Mouse (Mus musculus) monocyte, adult 5-6 weeks (primary cell): Measurements from ENCODE around the gene Sat2. TPM values are rescaled to one million over a fixed set of nuclear protein-coding genes. Genes with fewer than 3 reads are reported as not detected.

Experiments used
- ATAC-seq: fragments of 153-309, 156-312 bp; replicated peaks from 2 replicates; pipeline ENCODE4 v1.8.0; 2017; ENCODE audit warnings: mild to moderate bottlenecking; ENCODE audit not compliant: low TSS enrichment, insufficient number of reproducible peaks, severe bottlenecking, poor library complexity, low FRiP score
- total RNA-seq: library from RNA; stranded (forward); fragments of 200-1000, 200-491, 200-594 nt; gene quantifications from 3 replicates; pipeline ENCODE4 v1.2.3, GENCODE M21; 2017

Gene Sat2
- total RNA-seq: 0.67 TPM in 1 of 3 replicates, not detected in the others

GRCm38 (mm10) chr11:69621571-69622268 lies at the start of gene Sat2:
Gene Sat2, plus strand, starts transcription at chr11:69622024.
- no peak for ATAC-seq

DNA sequence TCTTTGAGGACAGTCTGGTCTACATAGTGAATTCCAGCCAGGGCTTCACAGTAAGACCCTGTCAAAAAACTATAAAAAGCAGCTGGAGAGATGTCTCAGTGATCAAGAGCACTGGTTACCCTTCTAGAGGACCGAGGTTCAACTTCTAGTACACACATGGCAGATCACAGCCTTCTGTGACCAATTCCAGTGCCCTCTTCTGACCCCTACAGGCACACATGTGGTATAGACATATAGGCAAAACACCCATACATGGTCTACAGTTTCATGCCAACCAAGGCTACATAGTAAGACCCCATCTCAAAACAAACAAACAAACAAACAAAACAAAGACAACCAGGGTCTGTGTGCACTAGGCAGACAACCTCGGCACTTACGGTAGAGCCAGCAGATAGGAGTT lies 46.6 kb upstream of the Sat2 start:
- no peak for ATAC-seq

DNA sequence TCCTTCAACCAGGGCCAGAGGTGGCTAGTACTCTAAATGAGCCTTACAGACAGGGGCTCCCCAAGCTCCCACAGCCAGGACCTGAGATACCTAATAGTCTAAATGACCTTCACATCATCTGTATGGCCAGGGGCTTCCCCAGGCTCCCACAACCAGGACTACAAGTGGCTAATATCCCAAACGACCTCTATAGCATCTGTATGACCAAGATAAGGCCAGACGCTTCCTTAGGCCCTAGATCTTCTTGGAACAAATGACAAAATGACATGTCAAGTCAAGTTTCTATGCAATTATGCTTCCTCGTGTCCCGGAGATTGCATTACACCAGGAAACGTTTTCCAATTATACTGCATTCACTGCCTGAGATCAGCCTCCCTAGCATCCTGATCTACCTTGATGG lies 45.5 kb upstream of the Sat2 start:
- ATAC-seq: no peak

- no peak for ATAC-seq
These were observed 43.5 kb upstream of the Sat2 start for GRCm38 (mm10) chr11:69578301-69578700.

GRCm38 (mm10) chr11:69579128-69580017 lies 42.5 kb upstream of the Sat2 start:
- peak; percentile 63 for ATAC-seq

GRCm38 (mm10) chr11:69580091-69580514 lies 41.7 kb upstream of the Sat2 start, which contains the start of the genes Wrap53 and Trp53:
Gene Wrap53, minus strand, starts transcription at chr11:69580255.
Gene Trp53, plus strand, starts transcription at chr11:69580359.
- peak; percentile 77 for ATAC-seq

DNA sequence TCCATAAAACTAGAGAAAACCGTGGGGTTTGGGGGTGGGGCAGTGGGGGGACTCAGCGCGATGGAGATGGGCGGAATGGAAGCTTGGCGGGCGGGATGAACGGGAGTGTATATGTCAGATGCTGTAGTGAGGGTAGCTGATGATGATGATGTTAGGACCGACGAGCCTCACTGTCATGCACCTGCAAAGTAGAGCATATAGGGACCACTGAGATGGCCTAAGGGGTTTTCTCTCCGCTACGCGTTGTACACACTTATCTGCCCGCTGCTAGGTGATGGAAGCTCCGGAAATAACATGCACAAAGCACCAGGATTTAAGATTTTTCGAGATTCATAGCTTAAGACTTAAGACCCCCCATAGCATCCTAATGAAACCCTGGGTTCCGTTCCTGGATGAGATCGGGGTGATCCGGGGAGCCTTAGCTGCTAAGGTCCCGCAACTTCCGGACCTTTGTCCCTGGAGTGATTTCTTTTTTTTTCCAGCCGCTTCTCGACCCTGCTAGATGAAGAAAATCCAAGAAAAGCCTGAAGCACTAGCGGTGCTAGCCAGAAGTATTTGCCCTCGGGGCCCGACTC lies 41.2 kb upstream of the Sat2 start:
- ATAC-seq: no peak

GRCm38 (mm10) chr11:69581147-69581688 lies 40.6 kb upstream of the Sat2 start:
- peak; percentile 57 for ATAC-seq

- ATAC-seq: no peak
These were observed 40.0 kb upstream of the Sat2 start for GRCm38 (mm10) chr11:69581814-69582213.

DNA sequence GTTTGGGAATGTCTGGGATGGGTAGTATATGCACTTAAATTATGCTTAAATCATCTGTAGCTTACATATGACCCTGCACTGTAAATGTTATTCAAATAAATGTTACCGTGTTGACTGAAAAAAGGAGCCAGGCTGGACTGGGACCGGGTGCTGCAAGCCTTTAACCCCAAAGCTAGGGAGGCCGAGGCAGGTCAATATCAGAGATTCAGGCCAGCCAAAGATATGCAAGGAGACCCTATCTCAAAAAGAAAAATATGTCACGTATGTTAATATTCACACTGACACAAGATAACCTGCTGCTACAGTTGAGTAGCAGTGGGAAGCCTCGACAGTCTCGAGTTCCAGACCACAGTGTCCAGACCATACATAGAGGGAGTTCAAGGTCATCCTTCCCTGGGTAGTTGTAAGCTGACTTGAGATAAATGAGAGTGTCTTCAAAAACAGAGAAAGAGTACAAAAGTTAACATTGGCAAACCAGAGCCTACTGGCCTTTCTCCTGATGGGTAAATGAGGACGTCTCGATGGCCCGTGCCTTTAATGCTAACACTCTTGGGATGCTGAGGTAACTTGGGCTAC lies 39.5 kb upstream of the Sat2 start:
- no peak for ATAC-seq

DNA sequence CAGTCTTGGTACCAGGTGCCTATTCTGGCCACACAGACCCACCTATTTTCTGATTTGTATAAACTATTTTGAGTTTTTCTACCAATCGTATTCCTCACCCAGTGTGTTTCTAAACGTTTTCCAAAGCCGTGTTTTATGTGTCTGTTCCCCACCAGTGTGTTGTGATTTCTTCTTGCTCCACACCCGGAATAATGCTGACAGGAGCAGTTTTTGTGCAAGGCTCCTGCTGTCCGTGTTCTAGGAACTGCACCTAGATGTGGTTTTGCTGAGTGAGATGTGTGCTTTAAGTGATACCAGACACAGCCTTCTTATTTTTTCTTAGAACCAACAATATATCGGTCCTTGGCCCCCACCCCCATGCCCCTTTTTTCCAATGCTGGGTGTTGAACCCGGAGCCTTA lies 37.8 kb upstream of the Sat2 start:
- no peak for ATAC-seq

- no peak for ATAC-seq
These were observed 36.9 kb upstream of the Sat2 start for GRCm38 (mm10) chr11:69584937-69585336.

DNA sequence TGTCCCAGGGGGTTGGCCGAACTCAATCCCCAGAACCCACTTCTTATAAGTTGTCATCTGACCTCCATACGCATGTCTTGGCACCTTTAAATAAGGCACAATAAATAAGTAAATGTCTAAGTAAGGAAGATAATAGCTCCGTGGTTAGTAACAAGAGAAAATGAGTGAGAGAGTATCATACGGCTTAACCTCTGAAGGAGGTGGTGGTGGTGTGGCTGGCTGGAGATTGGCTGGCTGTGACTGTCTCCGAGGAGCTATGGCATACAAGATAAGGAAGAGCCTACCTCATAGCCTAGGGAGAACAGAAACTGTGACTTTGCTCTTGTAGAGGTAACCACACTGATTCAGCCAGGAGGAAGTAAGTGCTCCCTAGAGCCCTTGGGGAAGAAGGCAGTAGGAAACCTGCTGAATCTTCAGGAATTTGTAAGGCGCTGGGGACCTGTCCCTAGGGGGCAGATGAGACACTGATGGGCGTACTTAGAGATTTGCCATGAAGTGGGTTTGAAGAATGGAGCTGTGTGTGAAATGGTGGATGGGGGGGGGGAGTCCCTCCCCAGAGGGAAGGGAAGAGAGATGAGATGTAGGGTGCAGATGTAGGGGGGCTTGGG lies 36.0 kb upstream of the Sat2 start:
- ATAC-seq: peak; percentile 55

- no peak for ATAC-seq
These were observed 32.5 kb upstream of the Sat2 start for GRCm38 (mm10) chr11:69589207-69589834.

- ATAC-seq: no peak
These were observed 31.2 kb upstream of the Sat2 start for GRCm38 (mm10) chr11:69590622-69591021.

GRCm38 (mm10) chr11:69591424-69591823 lies 30.4 kb upstream of the Sat2 start:
- ATAC-seq: no peak

- no peak for ATAC-seq
These were observed 29.8 kb upstream of the Sat2 start for GRCm38 (mm10) chr11:69591899-69592637.
